Mouse (Mus musculus) testis, postnatal 14 days (tissue): ENCODE measurements around the gene Bckdha.

Experiments
- DNase-seq: peaks from one replicate; pipeline ENCODE4 v3.0.0; 2021; ENCODE audit warnings: low spot score

Bckdha gene

DNA sequence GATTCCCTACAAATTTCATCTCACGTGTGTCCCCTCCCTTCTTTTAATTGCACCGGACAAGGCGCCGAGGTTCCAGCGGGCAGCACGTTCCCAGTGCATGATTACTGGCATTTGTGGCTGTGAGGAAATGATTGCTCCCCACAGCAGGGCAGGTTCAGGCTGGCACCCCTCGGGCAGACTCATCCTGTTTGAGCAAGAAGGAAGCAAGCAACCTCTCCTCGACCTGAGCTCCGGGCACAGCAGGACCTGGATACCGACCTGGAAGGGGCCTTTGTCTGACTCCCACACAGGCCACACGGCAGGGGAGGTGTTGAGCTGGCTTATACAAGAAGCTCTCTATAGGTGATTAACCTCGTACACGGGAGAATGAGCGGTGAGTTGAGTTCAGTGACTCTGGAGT is 13.7 kb downstream of the Bckdha start:
- DNase-seq: no peak

DNA sequence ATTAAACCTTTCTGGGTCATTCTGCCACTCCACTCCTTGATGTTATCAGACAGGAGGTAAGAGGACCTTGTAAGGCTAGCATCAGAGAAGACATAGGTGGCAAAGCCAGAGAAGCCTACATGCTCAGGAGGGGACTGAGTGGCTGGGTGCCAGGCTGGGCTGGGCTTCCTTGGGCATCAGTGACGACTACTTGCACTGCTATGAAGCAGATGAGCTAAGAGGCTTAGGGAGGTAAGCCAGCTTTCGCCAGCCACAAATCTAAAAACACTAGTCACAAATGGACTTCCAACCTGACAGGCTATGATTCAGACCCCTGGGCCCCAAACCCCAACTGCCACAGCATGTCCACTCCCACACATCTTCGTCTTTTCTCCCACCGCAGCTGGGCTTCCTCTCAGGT is 14.2 kb downstream of the Bckdha start:
- no peak for DNase-seq

DNA sequence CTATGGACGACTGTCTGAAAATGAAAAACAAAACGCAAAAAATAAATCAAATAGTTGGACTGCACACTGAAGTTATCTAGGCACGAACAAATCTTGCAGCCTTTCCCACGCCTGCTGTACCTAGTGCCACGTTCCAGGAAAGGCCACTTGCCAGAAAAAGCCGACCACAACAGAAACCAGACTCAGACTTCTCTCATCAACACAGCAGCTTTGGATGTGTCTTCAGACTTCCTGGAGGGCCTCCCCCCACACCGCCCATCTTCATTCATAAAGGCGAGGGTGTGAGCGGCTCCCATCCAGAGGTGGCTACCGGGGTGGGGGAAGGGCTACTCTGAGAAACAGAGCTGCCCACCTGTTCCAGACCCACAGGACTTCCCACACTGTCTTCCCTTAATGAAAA is 14.6 kb downstream of the Bckdha start:
- no peak for DNase-seq

DNA sequence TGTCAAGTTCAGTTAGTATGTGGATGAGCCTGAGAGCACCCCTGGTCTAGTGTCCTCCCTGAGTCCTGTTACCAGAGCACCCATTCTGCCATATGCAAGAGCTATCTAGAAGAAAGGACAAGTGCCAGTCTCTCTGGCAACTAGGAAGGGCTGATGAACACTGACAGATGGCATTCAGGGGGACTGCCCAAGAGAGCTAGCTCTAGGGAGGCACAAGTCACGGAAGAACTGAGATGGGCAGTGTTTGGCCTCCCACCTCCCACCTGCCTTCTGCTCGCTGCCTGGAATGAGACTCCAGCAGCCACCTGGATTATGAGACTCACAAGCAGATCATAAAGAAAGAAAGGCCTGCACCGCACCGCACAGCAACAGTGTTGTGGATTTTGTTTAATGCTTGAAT is 19.0 kb downstream of the Bckdha start:
- DNase-seq: no peak

DNA sequence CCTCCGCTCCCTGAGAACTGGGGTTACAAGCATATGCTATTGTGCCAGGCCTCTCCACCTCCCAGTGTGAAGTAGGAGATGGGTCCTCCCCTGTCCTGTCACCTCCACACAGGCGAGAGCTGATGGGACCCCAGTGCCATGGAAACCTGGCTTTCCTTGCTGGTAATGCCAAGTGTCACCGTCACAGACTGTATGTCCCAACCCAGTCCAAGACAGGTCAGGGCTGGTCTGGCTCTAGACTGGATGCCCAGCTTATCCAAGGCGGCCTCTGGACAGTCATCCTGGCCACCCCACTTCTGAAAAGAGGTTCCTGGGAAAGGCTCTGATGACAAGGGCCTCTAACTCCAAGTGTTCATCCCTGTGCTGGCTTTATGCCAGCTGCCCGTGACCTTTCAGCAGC is 21.7 kb downstream of the Bckdha start:
- DNase-seq: no peak

DNA sequence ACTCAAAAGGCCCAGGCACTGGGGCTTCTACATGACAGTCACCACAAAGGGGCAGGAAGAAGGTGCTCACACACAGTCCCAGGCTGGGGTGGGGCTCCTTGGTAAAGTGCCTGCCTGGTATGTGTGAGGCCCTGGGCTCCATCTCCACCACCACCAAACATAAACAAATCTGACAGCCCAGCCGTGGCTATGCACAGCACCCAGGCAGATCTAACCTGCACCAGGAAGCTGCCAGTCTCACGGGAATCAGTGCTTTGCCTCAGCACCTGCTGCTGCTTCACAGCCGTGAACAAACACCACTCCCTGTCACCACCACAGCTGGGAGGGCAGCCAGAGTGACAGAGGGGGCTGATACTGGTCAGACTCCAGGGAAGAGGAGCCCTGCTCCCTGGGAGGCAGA is 22.4 kb downstream of the Bckdha start:
- no peak for DNase-seq

DNA sequence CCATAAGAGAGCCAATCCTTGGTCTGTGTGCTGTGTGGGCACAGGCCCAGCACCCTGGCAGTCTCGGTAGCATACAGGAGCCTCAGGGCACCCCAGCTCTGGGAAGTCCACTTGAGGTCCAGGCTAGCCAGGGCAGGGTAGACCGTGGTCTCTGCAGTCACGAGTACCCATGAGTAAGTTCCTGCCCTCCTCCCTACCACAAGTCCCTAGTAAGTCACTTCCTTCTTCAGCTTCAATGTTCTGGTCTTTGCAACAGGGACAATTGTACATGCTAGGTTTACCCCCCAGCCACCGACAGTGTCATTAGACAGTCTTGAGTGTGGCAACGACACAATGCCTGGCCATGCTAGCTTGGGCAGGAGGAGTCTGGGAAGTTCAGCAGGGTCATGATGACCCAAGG is 26.1 kb downstream of the Bckdha start:
- DNase-seq: no peak

DNA sequence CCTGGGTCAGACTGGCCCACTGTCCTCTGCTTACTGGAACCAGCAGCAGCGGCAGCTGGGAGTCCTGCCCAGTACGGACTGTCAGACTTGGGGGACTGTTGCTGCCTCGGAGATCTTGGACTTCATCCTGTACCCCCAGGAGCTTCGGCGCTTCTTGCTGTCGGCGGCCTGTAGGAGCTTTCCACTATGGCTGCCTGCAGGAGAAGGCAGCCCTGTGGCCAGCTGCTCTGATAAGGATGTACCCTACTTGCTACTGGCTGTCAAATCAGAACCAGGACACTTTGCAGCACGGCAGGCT is 30.5 kb downstream of the Bckdha start:
- no peak for DNase-seq

DNA sequence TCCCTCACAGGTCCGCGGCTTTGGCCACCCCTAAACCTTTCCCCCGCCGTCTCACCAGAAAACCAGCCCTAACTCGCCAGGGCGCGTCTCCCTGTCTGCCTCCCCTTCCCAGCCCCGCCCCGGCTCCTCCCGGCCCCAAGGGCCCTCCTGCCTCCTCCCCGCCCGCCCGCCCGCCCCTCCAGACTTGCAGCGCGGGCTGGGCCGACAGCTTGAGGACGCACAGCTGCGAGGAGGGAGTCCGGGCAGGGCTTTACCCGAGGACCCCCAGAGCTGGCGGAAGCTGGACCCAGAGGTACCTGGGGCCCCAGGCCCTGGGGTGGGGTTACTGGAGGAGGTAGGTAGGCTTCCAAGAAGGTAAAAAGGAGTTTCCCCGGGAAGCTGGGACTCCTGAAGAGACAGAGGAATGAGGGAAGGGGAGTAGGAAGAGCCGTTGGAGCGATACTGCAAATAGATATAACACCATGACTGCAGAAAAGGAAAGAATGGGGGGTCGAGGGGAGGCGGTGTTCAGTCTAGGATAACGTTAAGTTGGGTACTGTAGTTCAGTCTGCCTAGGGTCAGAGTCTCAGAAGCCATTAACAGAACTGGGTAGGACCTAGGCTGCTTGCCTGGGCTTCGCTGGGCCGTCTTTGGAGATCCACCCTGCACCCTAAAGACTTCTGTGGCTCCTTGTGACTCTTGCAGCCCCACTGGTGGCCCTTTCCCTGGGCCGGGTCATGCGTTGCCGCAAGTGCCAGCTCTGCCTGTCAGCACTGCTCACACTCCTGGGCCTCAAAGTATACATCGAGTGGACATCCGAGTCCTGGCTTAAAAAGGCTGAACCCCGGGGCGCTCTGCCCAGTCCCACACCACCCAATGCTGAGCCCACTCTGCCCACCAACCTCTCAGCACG is 31.1 kb downstream of the Bckdha start:
- peak; percentile 78 for DNase-seq

DNA sequence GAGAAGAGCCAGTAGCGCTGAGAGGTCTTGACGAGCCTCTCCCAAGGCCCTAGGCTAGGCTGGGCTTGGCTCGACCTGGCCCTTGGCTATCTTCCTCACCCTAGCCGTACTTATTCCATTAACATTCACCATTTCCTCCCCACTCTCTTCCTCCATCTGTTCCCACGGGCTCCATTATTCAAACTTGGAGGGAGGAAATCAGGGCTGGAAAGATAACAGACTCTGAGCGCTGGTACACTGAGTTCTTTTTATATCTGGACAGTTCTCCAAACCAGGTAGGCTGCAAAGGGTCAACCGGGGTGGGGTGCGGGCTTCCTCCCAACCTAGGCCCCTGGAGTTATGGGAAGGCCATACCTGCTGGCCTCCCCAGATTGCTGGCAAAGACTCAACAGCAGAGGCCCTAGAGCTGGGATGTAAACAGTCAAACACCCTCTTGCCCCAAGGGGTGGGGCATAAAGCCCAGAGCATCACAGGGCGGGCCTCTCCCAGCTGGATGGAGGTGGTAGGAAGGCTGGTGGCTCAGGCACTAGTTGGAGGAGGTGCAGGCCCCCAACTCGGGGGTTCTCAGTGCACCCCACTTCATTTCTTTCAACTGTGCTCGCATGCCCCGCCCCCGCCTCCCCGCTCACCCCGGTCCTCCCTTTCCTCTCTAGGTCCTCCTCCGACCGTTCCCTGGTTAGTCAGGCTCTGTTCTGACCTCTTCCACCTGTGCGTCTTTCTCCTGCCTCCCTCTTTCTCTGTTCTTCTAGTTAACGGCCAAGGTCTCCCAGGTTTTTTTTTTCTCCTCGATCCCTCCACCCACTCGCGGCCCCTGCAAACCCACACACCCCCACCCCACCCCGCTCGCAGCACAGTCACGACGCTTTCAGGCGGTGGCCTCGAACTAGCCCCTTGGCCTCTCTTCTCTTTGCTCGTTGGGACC is 32.0 kb downstream of the Bckdha start, which contains the start of gene B3gnt8:
Gene B3gnt8, plus strand, starts transcription at position 146 of the 922 bp plus-strand sequence.
- peak; percentile 78 for DNase-seq

DNA sequence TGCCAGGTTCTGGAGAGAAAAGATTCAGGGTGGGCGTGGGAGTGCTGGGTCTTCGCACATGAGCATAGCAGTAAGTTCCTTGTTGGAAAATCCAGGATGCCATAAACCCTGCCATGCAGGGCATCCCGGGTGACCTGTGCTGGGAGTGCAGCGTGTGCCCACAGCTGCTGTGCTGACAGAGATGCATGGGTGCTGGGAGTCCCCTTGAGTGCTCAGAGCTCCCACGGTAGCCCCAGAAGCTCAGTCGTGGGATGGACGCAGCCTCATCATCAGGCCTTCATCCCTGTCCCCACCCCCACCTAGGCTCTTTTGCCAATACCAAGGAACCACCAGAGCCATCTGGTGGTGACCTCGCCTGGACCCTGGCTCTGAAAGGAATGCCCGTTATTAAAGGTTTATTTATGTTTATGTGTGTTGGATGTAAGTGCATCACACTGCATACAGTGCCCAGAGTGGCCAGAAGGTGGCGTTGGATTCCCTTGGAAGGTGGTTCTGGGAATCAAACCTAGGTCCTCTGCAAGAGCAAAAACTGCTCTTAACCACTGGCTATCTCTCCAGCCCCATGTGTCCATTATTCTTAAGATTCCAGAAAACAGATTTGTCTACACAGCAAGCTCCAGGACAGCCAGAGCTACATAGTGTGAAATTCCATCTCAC is 33.1 kb downstream of the Bckdha start:
- DNase-seq: no peak

DNA sequence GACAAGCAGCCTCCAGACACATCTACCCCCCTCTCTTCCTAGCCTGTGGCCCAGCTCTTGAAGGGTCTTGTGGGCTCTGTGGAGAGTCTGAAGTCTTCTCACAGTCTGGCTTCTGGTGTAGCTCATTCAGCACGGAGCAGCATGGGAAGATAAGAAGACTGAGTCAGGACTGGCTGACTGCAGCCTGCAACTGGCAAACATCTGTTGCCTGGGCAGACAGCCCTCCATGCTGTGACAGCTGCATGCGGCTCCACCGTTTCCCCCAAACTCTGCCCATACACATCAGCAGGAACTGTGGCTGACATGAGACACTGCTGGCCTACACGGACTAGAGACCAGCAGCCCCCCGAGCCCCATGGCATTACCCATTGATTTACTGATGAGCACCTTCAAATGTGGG is 33.9 kb downstream of the Bckdha start:
- no peak for DNase-seq

DNA sequence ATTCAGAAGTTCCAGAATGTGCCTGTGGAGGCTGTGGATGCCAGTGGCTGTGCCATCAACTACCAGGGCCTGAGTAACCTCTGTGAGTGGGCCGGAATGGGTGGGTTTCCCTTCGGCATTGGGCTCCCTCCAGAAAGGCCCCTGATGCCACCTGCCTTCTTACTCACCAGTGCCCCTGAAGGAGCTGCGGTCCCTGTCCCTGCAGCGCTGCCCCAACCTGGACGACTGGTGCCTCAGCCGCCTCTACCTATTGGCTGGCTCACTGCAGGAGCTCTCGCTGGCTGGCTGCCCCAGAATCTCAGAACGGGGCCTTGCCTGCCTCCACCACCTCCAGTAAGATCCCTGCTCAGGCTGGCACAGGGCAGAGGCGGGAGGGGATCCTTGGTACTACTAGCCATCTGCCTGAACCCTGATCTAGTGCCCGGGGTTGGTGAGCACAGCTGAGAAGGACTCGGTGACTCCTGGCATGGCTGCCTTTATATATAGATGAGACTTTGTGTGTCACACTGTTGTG is 34.9 kb downstream of the Bckdha start:
- DNase-seq: no peak

DNA sequence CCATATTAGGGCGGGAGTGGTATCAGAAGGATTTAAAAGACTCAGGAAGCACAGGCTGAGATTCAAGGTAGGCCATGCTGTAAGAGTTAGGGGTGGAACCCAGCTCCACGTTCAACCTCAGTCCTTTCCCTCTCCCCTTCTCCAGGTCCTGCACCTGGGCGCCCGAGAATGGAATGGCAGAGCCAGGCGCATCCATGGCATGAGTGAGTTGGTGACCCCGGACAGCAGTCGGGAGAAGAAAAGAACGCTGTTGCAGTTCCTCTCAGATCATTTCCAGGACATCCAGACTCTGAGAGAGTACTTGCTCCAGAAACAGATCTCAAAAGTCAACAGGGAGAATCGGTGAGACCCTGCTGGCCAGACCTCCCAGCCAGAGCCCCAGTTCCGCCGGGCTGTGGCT is 38.0 kb downstream of the Bckdha start:
- DNase-seq: no peak

DNA sequence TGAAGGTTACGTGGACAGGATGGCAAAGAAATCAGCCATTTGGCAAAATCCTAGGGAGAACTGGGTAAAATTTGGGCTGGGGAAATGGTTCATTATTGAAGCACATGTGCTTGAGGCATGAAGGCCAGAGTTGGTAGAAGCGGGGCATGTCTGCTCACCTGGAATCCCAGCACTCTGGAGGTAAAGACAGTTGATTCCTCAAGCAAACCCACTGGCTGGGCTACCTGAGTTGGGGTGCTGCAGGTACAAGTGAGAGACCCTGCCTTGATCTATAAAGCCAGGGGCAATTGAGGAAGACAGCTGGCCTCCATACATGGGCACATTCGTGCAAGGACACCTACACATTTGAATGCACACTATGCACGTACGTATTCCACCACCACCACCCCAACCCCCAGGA is 38.7 kb downstream of the Bckdha start:
- DNase-seq: no peak

DNA sequence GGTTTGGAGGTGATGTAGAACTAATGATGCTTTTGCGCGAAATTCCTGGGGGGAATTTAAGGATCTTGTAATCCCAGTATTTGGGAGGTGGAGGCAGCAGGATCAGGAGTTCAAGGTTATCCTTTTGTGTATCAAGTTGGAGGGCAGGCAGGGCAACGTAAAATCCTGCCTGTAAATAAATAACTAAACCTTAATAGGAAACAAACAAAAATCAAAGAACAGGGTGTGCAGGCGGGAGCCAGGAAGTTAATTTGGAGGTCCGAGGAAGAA is 39.1 kb downstream of the Bckdha start:
- no peak for DNase-seq

DNA sequence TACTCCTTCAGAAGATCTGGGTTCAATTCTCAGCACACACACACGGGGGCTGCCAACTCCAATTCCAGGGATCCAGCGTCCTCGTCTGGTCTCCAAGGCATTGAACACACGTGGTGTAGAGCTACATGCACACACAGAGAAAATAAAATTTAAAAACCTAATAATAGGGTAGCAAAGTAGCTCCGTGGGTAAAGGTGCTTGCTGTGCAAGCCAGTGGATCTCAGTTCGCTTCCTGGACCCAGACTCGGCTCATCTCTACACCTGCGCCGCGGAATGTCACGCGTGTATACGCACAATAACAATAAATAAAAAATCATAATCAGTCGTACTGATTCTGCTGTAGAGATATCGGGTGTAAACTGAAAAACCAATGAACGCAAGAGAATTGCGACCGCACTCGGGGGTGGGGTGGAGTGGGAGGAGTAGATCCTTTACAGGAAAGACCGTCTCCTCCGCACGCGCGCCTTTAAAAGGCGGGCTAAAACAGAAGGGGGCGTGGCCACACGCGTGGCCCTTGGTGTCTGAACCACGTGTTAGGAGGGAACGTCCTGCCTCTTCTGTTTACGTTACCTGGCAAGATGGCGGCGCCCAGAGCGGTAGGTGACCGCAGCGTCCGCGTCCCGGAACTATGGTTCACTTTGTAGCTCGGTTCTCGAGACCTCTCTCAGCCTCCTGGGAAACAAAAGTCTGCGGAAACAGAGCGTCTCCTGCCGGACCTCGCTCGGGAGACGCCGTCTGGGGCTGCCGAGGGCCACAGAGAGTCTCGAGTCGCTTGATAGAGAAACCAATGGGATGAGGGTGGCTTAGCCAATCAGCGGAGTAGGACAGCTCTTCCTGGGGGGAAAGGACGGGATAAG is 39.7 kb downstream of the Bckdha start, which contains the start of gene Dmac2:
Gene Dmac2, plus strand, starts transcription at position 550 of the 857 bp plus-strand sequence.
- DNase-seq: peak; percentile 95

DNA sequence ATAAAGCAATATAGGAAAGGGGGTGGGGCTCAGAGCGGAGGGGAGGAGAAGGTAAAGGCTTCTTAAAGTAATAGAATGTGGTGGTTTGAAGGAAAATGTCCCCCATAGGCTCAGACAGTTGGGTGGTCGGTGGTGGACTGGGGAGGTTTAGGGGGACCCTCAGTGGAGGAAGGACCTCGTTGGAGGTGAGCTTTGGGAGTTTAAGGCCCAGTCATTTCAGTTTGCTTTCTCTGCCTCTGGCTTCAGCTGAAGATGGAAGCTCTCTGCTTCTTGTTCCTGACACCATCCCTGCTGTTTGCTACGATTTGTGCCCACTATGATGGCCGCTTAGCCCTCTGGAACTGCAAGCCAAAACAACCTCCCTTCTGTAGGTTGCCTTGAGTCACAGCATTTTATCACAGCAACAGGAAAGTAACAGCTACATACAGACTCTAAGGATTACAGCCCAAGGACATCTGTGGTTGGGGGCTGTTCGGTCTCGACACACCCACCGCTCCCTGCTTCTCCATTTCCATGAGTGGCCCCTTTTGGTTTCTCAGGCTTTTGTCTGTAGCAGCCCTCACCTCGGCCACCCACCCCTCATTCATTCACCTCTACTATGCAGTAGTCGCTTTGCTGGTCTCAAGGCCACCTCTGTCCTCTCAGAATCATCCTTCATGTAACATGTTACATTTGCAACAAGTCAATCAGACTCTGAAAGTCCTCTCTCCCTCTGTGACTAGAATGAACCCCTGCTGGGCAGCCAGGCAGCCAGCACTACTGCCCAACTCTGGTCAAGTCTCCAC is 41.2 kb downstream of the Bckdha start:
- DNase-seq: no peak

DNA sequence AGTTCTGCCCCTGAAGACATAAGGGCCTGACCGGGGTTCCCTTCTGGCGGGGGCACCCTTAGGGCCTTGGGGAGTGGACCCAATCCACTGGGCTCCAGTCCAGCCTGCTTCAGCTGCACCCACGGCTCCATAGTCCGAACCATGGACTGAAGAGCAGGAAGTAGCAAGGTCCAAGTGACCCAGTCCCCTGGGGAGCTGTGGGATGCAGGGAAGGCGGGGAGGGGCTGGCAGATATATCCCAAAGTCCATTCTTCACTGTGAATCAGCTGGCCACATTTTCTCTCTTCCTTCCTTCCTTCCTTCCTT is 43.1 kb downstream of the Bckdha start, which contains the start of gene Erich4:
Gene Erich4, minus strand, starts transcription at position 187 of the 306 bp plus-strand sequence.
- DNase-seq: no peak

DNA sequence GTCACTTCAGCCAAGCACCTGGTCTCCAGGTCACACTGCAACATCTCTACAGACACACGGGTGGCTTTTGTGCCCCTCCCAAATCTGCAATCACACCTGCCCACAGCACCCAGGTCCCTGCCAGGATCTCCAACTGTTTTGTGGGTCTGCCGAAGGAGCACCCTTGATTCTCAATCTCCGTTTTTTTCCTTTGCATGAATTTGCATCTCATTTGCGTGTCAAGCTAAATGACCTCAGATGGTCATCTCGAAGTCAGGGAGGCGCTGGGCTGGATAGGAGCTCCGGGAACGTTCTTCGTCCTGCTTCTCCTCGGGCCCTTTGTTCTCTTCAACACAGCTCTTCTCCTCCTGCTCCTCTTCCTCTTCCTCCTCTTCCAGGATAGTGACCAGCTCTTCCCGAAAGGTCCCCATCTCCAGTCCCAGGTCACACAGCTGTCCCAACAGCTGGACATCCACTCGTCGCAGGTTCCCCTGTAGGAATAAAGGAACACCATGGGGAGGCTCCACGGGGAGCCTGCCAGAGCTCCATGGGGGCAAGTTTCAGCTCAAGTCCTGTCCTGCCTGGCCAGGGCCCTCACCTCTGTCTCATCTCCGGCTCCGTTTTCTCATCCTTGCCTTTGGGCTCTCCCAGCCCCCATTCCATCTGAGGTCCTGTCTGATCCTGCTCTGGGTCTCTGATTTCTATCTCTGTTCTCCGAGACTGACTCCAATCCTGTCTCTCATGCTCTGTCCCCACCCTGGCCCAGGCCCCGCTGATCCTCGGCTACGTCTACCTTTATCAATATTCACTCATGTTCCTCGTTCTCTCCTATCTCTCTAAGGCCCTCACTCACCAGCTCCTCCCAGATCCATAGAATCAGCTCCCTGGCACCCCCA is 43.7 kb downstream of the Bckdha start:
- DNase-seq: no peak
